Mouse (Mus musculus): Measurements from ENCODE around the gene Iqcc. TPM values are rescaled to one million over a fixed set of nuclear protein-coding genes. Genes with fewer than 3 reads are reported as not detected.

Gene Iqcc
- total RNA-seq, 4 experiments from 2014 or later: 27.9 to 42.5 (median 36.0) TPM

- DNase-seq (ENCODE audit: low spot score in 2 of 2): no peak
Measured at GRCm38 (mm10) chr4:129578466-129578865, 40.4 kb downstream of the Iqcc start, which contains the start of gene Fam167b. Fam167b (minus strand) TSS chr4:129578549.

DNA sequence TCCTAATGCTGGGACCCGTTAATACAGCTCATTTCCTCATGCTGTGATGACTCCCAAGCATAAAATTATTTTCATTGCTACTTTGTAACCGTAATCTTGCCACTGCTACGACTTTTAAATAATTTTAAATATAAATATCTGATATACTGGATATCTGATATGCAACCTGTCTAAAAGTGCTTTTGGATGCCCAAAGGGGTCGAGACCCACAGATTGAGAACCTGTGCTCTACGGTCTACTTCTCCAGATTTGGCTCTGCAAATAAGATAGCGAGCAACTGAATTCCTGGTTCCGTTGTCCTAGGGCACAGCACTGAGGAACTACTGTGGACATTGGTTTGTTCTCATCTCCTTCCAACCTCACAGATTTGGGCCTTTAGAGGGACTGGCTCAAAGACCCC, 41.2 kb downstream of the Iqcc start:
- DNase-seq (ENCODE audit: low spot score in 2 of 2): no peak

DNA sequence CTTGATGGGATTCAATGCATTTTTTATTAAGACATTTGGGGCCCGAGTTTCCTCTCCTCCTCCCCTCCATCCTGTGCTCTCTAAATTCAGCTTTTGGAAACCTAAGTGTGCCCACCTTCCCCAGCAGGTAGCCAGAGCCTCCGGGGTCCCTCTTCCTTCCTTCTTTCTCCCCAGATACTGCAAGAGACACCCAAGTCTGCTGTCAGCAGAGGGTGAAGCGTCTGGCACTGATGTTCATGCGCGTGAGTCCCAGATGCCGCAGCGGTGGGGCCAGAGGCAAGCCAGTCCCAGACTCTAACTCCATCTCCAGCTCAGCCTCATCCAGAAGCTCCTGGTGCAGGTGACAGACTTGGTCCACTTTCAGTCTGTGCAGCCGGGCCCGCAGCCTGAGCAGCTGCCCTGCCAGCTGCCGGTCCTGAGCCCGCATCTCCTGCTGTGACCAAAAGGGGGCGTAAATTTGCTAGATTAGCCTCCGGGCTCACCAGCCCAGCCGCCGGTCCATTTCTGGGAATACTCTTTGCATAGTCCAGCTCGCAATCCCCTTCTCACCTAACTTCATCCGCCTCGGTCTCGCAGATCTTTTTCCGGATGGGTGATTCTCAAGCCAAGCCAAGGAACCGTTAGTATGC, 41.9 kb downstream of the Iqcc start:
- DNase-seq (ENCODE audit: low spot score in 2 of 2): peak in 1 of 2 experiments; percentile 50

- no peak for DNase-seq (ENCODE audit: low spot score in 2 of 2)
Measured at GRCm38 (mm10) chr4:129575171-129575844, 43.6 kb downstream of the Iqcc start.

DNA sequence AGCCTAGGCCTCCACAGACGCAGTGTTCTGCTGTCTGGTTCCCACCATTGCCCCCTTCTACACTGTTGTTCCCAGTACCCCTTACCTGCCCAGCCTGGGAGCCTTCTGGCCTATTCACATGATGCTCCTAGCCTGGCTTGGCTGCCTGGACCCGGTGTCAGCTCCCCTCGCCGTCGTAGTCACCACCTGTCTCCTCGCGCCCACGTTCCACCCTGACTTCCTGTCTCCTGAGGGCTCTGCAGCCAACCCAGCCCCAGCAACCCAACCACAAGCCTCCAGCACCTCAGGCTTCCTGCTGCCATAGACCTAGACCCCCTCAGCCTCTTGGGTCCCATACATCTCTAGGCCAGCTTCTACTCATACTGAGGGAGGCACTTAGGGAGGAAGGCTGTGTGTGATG, 45.5 kb downstream of the Iqcc start, which contains the start of gene Lck:
Gene Lck (minus strand): TSS at position 212 of the 400 bp plus-strand sequence.
- DNase-seq (ENCODE audit: low spot score in 2 of 2): no peak

DNA sequence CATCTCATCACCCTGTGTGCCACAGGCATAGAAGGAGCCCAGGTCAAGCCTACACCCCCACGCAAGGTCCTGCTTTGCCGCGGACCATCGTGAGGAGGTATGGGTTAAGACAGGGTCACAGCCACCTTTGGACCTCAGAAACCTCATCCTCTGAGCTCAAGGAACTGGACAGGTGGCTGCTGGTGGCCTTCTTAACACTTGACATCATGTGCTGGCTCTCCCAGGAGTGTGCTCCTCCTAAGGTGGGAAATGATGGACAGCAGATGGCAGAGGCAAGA, 45.9 kb downstream of the Iqcc start:
- DNase-seq (ENCODE audit: low spot score in 2 of 2): no peak

GRCm38 (mm10) chr4:129572236-129573092, 46.4 kb downstream of the Iqcc start:
- no peak for DNase-seq (ENCODE audit: low spot score in 2 of 2)

- no peak for DNase-seq (ENCODE audit: low spot score in 2 of 2)
Measured at GRCm38 (mm10) chr4:129571551-129572084, 47.3 kb downstream of the Iqcc start.

GRCm38 (mm10) chr4:129570028-129570427, 48.9 kb downstream of the Iqcc start:
- no peak for DNase-seq (ENCODE audit: low spot score in 2 of 2)

DNA sequence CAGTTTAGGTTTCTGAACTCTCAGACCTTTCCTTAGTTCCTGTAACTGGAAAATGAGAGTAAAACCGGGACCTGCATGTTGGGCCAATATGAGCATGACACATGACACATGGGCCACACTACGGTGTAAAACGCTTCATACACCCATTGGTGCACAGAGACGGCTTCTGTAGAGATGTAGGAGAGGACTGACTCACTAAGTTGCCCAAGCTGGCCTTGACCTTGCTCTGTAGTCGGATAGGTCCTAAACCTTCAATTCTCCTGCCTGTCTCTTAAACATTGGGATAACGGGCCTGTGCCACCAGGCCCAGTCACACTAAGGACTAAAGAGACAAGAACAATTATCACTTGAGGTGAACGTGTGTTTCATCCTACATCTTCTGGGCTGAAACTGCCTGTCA, 50.5 kb downstream of the Iqcc start:
- DNase-seq (ENCODE audit: low spot score in 2 of 2): no peak

- DNase-seq (ENCODE audit: low spot score in 2 of 2): no peak
Measured at GRCm38 (mm10) chr4:129565139-129565538, 53.8 kb downstream of the Iqcc start.

Other genes with a start within 250 kb of the Iqcc start
- 1 to 10 TPM; 2.5 to 4.5 (median 2.9) TPM for gene Zbtb8a, start 241.0 kb downstream of the Iqcc start, total RNA-seq (2022)
- gene Zbtb8b, start 178.2 kb downstream of the Iqcc start, total RNA-seq (2022): 1 to 10 TPM; 3.4 to 4.6 (median 4.0) TPM
- gene Bsdc1, start 157.5 kb downstream of the Iqcc start, total RNA-seq (2022): 10 to 100 TPM; 57.4 to 64.9 (median 62.5) TPM
- gene Tssk3, start 128.1 kb downstream of the Iqcc start, total RNA-seq (2022): under 1 TPM in 3 of 4 experiments, not detected in 1; 0.25 to 0.29 (median 0.25) TPM
- not detected for gene Fam229a, start 127.9 kb downstream of the Iqcc start, total RNA-seq (2022)
- 10 to 100 TPM; 55.9 to 79.7 (median 68.7) TPM for gene Marcksl1, start 105.5 kb downstream of the Iqcc start, total RNA-seq (2022)
- 10 to 100 TPM; 37.7 to 48.1 (median 44.5) TPM for gene Hdac1, start 76.4 kb downstream of the Iqcc start, total RNA-seq (2022)
- gene Lck, start 45.5 kb downstream of the Iqcc start, total RNA-seq (2022): 1 to 10 TPM; 2.4 to 4.7 (median 3.6) TPM
- gene Fam167b, start 40.5 kb downstream of the Iqcc start, total RNA-seq (2022): 1 to 10 TPM in 2 of 4 experiments, under 1 TPM in 1, not detected in 1; 0.70 to 2.4 (median 2.3) TPM
- gene Eif3i, start 18.5 kb downstream of the Iqcc start, total RNA-seq (2022): 100 to 1,000 TPM; 119 to 128 (median 123) TPM
- 10 to 100 TPM; 77.3 to 91.3 (median 84.6) TPM for gene Tmem234, start 18.4 kb downstream of the Iqcc start, total RNA-seq (2022)
- 1 to 10 TPM; 4.0 to 7.9 (median 5.9) TPM for gene Dcdc2b, start 4.8 kb downstream of the Iqcc start, total RNA-seq (2022)
- 10 to 100 TPM; 59.2 to 67.4 (median 62.1) TPM for gene Ccdc28b, start 4.8 kb upstream of the Iqcc start, total RNA-seq (2022)
- 10 to 100 TPM; 42.1 to 46.3 (median 44.6) TPM for gene Txlna, start 22.0 kb upstream of the Iqcc start, total RNA-seq (2022)
- gene Kpna6, start 53.7 kb upstream of the Iqcc start, total RNA-seq (2022): 100 to 1,000 TPM in 2 of 4 experiments, 10 to 100 TPM in 2; 80.9 to 108 (median 97.7) TPM
- gene Tmem39b, start 77.7 kb upstream of the Iqcc start, total RNA-seq (2022): 10 to 100 TPM; 13.4 to 16.0 (median 14.9) TPM
- 10 to 100 TPM; 83.3 to 90.1 (median 85.7) TPM for gene Khdrbs1, start 123.2 kb upstream of the Iqcc start, total RNA-seq (2022)
- 100 to 1,000 TPM; 138 to 173 (median 144) TPM for gene Ptp4a2, start 192.1 kb upstream of the Iqcc start, total RNA-seq (2022)